Mouse (Mus musculus) liver, embryonic 13.5 days (tissue): ENCODE results near the gene Pde4d. TPM values are rescaled to one million over a fixed set of nuclear protein-coding genes. Genes with fewer than 3 reads are reported as not detected.
"Not testable (repeated sequence)": the region's sequence is repeated elsewhere in the genome, so short reads cannot be mapped to it uniquely, and the experiment has no call there.

Source experiments
- ATAC-seq: fragments of 200-750 bp; cut with Nextera tagmentation; 2 replicates; pipeline ENCODE4 v1.8.0; 2017; ENCODE audit warnings: low read depth, mild to moderate bottlenecking, moderate number of reproducible peaks, moderate library complexity
- DNase-seq: peaks from one replicate; pipeline ENCODE4 v3.0.0; 2022
- H3K27ac ChIP-seq: fragments of 300-500 bp; sonication (generic); 2 replicates; pipeline ENCODE4 v1.5.1; 2015; ENCODE audit warnings: moderate library complexity, mild to moderate bottlenecking, inconsistent platforms
- H3K27me3 ChIP-seq: fragments of 300-500 bp; sonication (generic); 2 replicates; pipeline ENCODE4 v1.6.1; 2015; ENCODE audit warnings: mild to moderate bottlenecking, inconsistent platforms
- H3K36me3 ChIP-seq: fragments of 300-500 bp; sonication (generic); 2 replicates; pipeline ENCODE4 v1.6.1; 2015; ENCODE audit warnings: mild to moderate bottlenecking, inconsistent platforms
- H3K4me1 ChIP-seq: fragments of 300-500 bp; sonication (generic); replicated peaks from 2 replicates; pipeline ENCODE4 v1.6.1; 2015; ENCODE audit warnings: inconsistent platforms
- H3K4me2 ChIP-seq: fragments of 300-500 bp; sonication (generic); 2 replicates; pipeline ENCODE4 v1.6.1; 2015; ENCODE audit warnings: inconsistent platforms, mild to moderate bottlenecking, moderate library complexity
- H3K4me3 ChIP-seq: fragments of 300-500 bp; sonication (generic); replicated peaks from 2 replicates; pipeline ENCODE4 v1.5.1; 2015; ENCODE audit warnings: mild to moderate bottlenecking, inconsistent platforms
- H3K9ac ChIP-seq: fragments of 300-500 bp; sonication (generic); 2 replicates; pipeline ENCODE4 v1.6.1; 2015; ENCODE audit warnings: mild to moderate bottlenecking, inconsistent platforms
- H3K9me3 ChIP-seq: fragments of 300-500 bp; sonication (generic); replicated peaks from 2 replicates; pipeline ENCODE4 v1.6.1; 2016; ENCODE audit warnings: inconsistent platforms
- WGBS: fragments of 180-500 bp; shearing (Covaris S2); methylation state at CpG from one replicate; pipeline ENCODE4 v1.1.7; 2015; ENCODE audit not compliant: insufficient replicate concordance; 5-methylcytosine and 5-hydroxymethylcytosine counted together
- polyA plus RNA-seq: library from polyadenylated mRNA; unstranded; fragments of >200 nt; fragmentation: Nextera tagmentation; extraction: Ambion mirVana; gene quantifications from 2 replicates; pipeline ENCODE4 v1.2.1, GENCODE M21; 2015

The Pde4d gene
- polyA plus RNA-seq, 1 experiment from 2014 or later, result 11.8 TPM

- ATAC-seq (no peak), DNase-seq (no peak)
- Histone ChIP-seq H3K9ac (no peak overlapping the region), H3K9me3 (no peaks in the 10 kb centered on the region), H3K36me3 (no peaks in the 10 kb centered on the region), H3K4me2 (no peak overlapping the region), H3K27ac (no peak overlapping the region), H3K27me3 (no peaks in the 10 kb centered on the region), H3K4me1 (no peaks in the 10 kb centered on the region), H3K4me3 (no peak overlapping the region)
- 55% methylated on average over 1 of the region's 1 CpGs for WGBS
These were observed 325.2 kb downstream of the Pde4d start for GRCm38 (mm10) chr13:108774981-108775380.

- no peaks in the 10 kb centered on the region for H3K36me3 ChIP-seq
- peak overlapping the region; percentile 23; the same call in 1 of the 2 replicates for H3K27ac ChIP-seq
- no peaks in the 10 kb centered on the region for H3K27me3 ChIP-seq
- no peak for ATAC-seq
- H3K4me2 ChIP-seq, result no peak overlapping the region
- no peak for DNase-seq
- no peak overlapping the region for H3K4me3 ChIP-seq
- no peaks in the 10 kb centered on the region for H3K9me3 ChIP-seq
- no peaks in the 10 kb centered on the region for H3K4me1 ChIP-seq
- H3K9ac ChIP-seq, result no peak overlapping the region
- WGBS, result 17% methylated on average over 7 of the region's 7 CpGs
These were observed 326.1 kb downstream of the Pde4d start for GRCm38 (mm10) chr13:108775882-108776281.

GRCm38 (mm10) chr13:108797620-108798019 is 347.9 kb downstream of the Pde4d start:
- ATAC-seq, H3K9me3 ChIP-seq, DNase-seq, H3K9ac ChIP-seq, H3K4me3 ChIP-seq, H3K4me1 ChIP-seq, H3K36me3 ChIP-seq, H3K4me2 ChIP-seq, H3K27me3 ChIP-seq, H3K27ac ChIP-seq: not testable (repeated sequence)
- 71% methylated on average over 3 of the region's 3 CpGs for WGBS

GRCm38 (mm10) chr13:108809191-108809590 is 359.4 kb downstream of the Pde4d start:
- Histone ChIP-seq H3K9me3 (no peaks in the 10 kb centered on the region), H3K27ac (no peak overlapping the region), H3K4me1 (no peaks in the 10 kb centered on the region), H3K9ac (no peak overlapping the region), H3K36me3 (no peaks in the 10 kb centered on the region), H3K27me3 (no peaks in the 10 kb centered on the region), H3K4me3 (no peak overlapping the region), H3K4me2 (no peak overlapping the region)
- DNase-seq, result no peak
- no peak for ATAC-seq
- WGBS, result 70% methylated on average over 7 of the region's 7 CpGs

- no peak overlapping the region for H3K9ac ChIP-seq
These were observed 363.2 kb downstream of the Pde4d start for GRCm38 (mm10) chr13:108812956-108813355.

GRCm38 (mm10) chr13:108819846-108820408 is 370.2 kb downstream of the Pde4d start:
- H3K9ac ChIP-seq, result no peak overlapping the region
- no peak for DNase-seq
- H3K36me3 ChIP-seq, result no peaks in the 10 kb centered on the region
- no peak overlapping the region for H3K27ac ChIP-seq
- no peak overlapping the region for H3K4me2 ChIP-seq
- WGBS, result 64% methylated on average over 6 of the region's 6 CpGs
- ATAC-seq, result no peak
- H3K4me1 ChIP-seq, result no peaks in the 10 kb centered on the region
- H3K4me3 ChIP-seq, result no peak overlapping the region
- no peaks in the 10 kb centered on the region for H3K9me3 ChIP-seq
- no peaks in the 10 kb centered on the region for H3K27me3 ChIP-seq

More at GRCm38 (mm10) chr13:108812956-108813355, 363.2 kb downstream of the Pde4d start:
- Histone ChIP-seq H3K9me3 (no peaks in the 10 kb centered on the region), H3K4me1 (no peaks in the 10 kb centered on the region), H3K27ac (no peak overlapping the region), H3K27me3 (no peaks in the 10 kb centered on the region), H3K4me3 (no peak overlapping the region), H3K36me3 (no peaks in the 10 kb centered on the region), H3K4me2 (no peak overlapping the region)
- WGBS, result 55% methylated on average over 3 of the region's 3 CpGs
- ATAC-seq (no peak), DNase-seq (no peak)

GRCm38 (mm10) chr13:108820487-108820886 is 370.7 kb downstream of the Pde4d start:
- no peak overlapping the region for H3K27ac ChIP-seq
- 64% methylated on average over 2 of the region's 2 CpGs for WGBS
- H3K4me1 ChIP-seq, result no peaks in the 10 kb centered on the region
- DNase-seq (no peak), ATAC-seq (no peak)
- H3K9me3 ChIP-seq, result no peaks in the 10 kb centered on the region
- no peak overlapping the region for H3K4me3 ChIP-seq
- no peaks in the 10 kb centered on the region for H3K36me3 ChIP-seq
- H3K27me3 ChIP-seq, result no peaks in the 10 kb centered on the region
- H3K4me2 ChIP-seq, result no peak overlapping the region
- no peak overlapping the region for H3K9ac ChIP-seq

GRCm38 (mm10) chr13:108821270-108821669 is 371.5 kb downstream of the Pde4d start:
- ATAC-seq (no peak), DNase-seq (no peak)
- Histone ChIP-seq H3K9ac (no peak overlapping the region), H3K4me2 (no peak overlapping the region), H3K36me3 (no peaks in the 10 kb centered on the region), H3K9me3 (no peaks in the 10 kb centered on the region), H3K27ac (no peak overlapping the region), H3K4me1 (no peaks in the 10 kb centered on the region), H3K27me3 (no peaks in the 10 kb centered on the region), H3K4me3 (no peak overlapping the region)
- whole genome bisulfite sequencing, result 78% methylated on average over 7 of the region's 7 CpGs

- H3K9ac ChIP-seq, result no peak overlapping the region
- DNase-seq, result no peak
- H3K36me3 ChIP-seq, result no peaks in the 10 kb centered on the region
- WGBS, result 73% methylated on average over 8 of the region's 8 CpGs
- no peak overlapping the region for H3K27ac ChIP-seq
- no peak overlapping the region for H3K4me2 ChIP-seq
- ATAC-seq, result no peak
- H3K27me3 ChIP-seq, result no peaks in the 10 kb centered on the region
- no peak overlapping the region for H3K4me3 ChIP-seq
- H3K4me1 ChIP-seq, result no peaks in the 10 kb centered on the region
- no peaks in the 10 kb centered on the region for H3K9me3 ChIP-seq
These were observed 375.0 kb downstream of the Pde4d start for GRCm38 (mm10) chr13:108824638-108825310.

- Histone ChIP-seq H3K9me3 (no peaks in the 10 kb centered on the region), H3K27me3 (no peaks in the 10 kb centered on the region), H3K4me1 (no peaks in the 10 kb centered on the region), H3K9ac (no peak overlapping the region), H3K4me2 (no peak overlapping the region), H3K27ac (no peak overlapping the region), H3K36me3 (no peaks in the 10 kb centered on the region), H3K4me3 (no peak overlapping the region)
- ATAC-seq (no peak), DNase-seq (no peak)
- 69% methylated on average over 6 of the region's 6 CpGs for WGBS
These were observed 375.8 kb downstream of the Pde4d start for GRCm38 (mm10) chr13:108825501-108825900.

GRCm38 (mm10) chr13:108834197-108834596 is 384.4 kb downstream of the Pde4d start:
- DNase-seq (no peak), ATAC-seq (no peak)
- Histone ChIP-seq H3K4me2 (no peak overlapping the region), H3K27ac (no peak overlapping the region), H3K27me3 (no peaks in the 10 kb centered on the region), H3K4me1 (no peaks in the 10 kb centered on the region), H3K4me3 (no peak overlapping the region), H3K9me3 (no peaks in the 10 kb centered on the region), H3K9ac (no peak overlapping the region), H3K36me3 (no peaks in the 10 kb centered on the region)
- WGBS, result 84% methylated on average over 1 of the region's 1 CpGs

GRCm38 (mm10) chr13:108836314-108836713 is 386.6 kb downstream of the Pde4d start:
- no peak overlapping the region for H3K27ac ChIP-seq
- H3K4me3 ChIP-seq, result no peak overlapping the region
- H3K9me3 ChIP-seq, result no peaks in the 10 kb centered on the region
- WGBS, result 64% methylated on average over 3 of the region's 3 CpGs
- no peaks in the 10 kb centered on the region for H3K4me1 ChIP-seq
- H3K9ac ChIP-seq, result no peak overlapping the region
- ATAC-seq (no peak), DNase-seq (no peak)
- H3K27me3 ChIP-seq, result no peaks in the 10 kb centered on the region
- H3K36me3 ChIP-seq, result no peaks in the 10 kb centered on the region
- H3K4me2 ChIP-seq, result no peak overlapping the region
